Mouse (Mus musculus) intestine, postnatal 0 days (tissue): ENCODE data around the gene Fopnl. TPM values are rescaled to one million over a fixed set of nuclear protein-coding genes. Genes with fewer than 3 reads are reported as not detected.

Experiments used
- ATAC-seq: fragments of 200-750 bp; cut with Nextera tagmentation; 2 replicates; pipeline ENCODE4 v1.8.0; 2017; ENCODE audit warnings: mild to moderate bottlenecking, moderate TSS enrichment, moderate library complexity
- H3K27ac ChIP-seq: fragments of 300-500 bp; sonication (generic); 2 replicates; pipeline ENCODE4 v1.5.1; 2014; ENCODE audit warnings: mild to moderate bottlenecking, low read depth, low read length, moderate library complexity
- H3K27me3 ChIP-seq: fragments of 300-500 bp; sonication (generic); replicated peaks from 2 replicates; pipeline ENCODE4 v1.6.1; 2014; ENCODE audit warnings: low read length, mixed read lengths; ENCODE audit not compliant: control insufficient read depth, insufficient read depth
- H3K36me3 ChIP-seq: fragments of 300-500 bp; sonication (generic); 2 replicates; pipeline ENCODE4 v1.6.1; 2014; ENCODE audit warnings: mild to moderate bottlenecking, moderate library complexity; ENCODE audit not compliant: control insufficient read depth, insufficient read depth
- H3K4me1 ChIP-seq: fragments of 300-500 bp; sonication (generic); replicated peaks from 2 replicates; pipeline ENCODE4 v1.6.1; 2014; ENCODE audit warnings: antibody characterized with exemption, low read length, mixed read lengths; ENCODE audit not compliant: control insufficient read depth, insufficient read depth
- H3K4me2 ChIP-seq: fragments of 300-500 bp; sonication (generic); replicated peaks from 2 replicates; pipeline ENCODE4 v1.6.1; 2014; ENCODE audit warnings: low read depth, mild to moderate bottlenecking, moderate library complexity
- H3K4me3 ChIP-seq: fragments of 300-500 bp; sonication (generic); 2 replicates; pipeline ENCODE4 v1.5.1; 2014; ENCODE audit warnings: low read depth, low read length
- H3K9ac ChIP-seq: fragments of 300-500 bp; sonication (generic); 2 replicates; pipeline ENCODE4 v1.6.1; 2014; ENCODE audit warnings: mild to moderate bottlenecking, low read depth, low read length
- H3K9me3 ChIP-seq: fragments of 300-500 bp; sonication (generic); 2 replicates; pipeline ENCODE4 v1.6.1; 2016; ENCODE audit warnings: mixed run types; ENCODE audit not compliant: control insufficient read depth
- CTCF ChIP-seq: sonication (generic); IDR thresholded peaks from 2 replicates; pipeline ENCODE4 v1.5.1; 2016; ENCODE audit warnings: low read depth, mild to moderate bottlenecking, control low read depth, antibody characterized with exemption, moderate library complexity
- WGBS: fragments of 180-500 bp; shearing (Covaris S2); extraction: QIAGEN DNeasy Blood & Tissue Kit; methylation state at CpG from one replicate; pipeline ENCODE4 v1.1.7; 2014; 5-methylcytosine and 5-hydroxymethylcytosine counted together
- polyA plus RNA-seq: library from polyadenylated mRNA; unstranded; fragments of >200 nt; fragmentation: Nextera tagmentation; extraction: Ambion mirVana; gene quantifications from 2 replicates; pipeline ENCODE4 v1.2.1, GENCODE M21; 2015

The Fopnl gene
- 66.3 and 66.5 TPM in 2 replicates for polyA plus RNA-seq

GRCm38 (mm10) chr16:14316884-14317876 is at the start of gene Fopnl:
Gene Fopnl (minus strand): TSS chr16:14317405.
- Histone ChIP-seq H3K27ac (peak within 1 kb of the TSS; percentile 60), H3K4me2 (peak within 1 kb of the TSS; percentile 78), H3K9me3 (no peaks in the 10 kb centered on the region), H3K36me3 (peaks cover 2% of the 10 kb centered on the region; the same call in 1 of the 2 replicates), H3K4me3 (peak within 1 kb of the TSS; percentile 88), H3K9ac (peak within 1 kb of the TSS; percentile 71), H3K4me1 (peaks cover 7% of the 10 kb centered on the region; the same call in 1 of the 2 replicates), H3K27me3 (no peaks in the 10 kb centered on the region)
- ATAC-seq: peak; percentile 100
- TF ChIP-seq CTCF: no peak
- 2% methylated on average over 51 of the region's 51 CpGs for WGBS

GRCm38 (mm10) chr16:14366017-14366416 is 48.8 kb upstream of the Fopnl start:
- ATAC-seq: no peak
- H3K4me3 ChIP-seq: no peak overlapping the region
- H3K9me3 ChIP-seq: no peaks in the 10 kb centered on the region
- no peaks in the 10 kb centered on the region; the same call in 1 of the 2 replicates for H3K27me3 ChIP-seq
- H3K27ac ChIP-seq: no peak overlapping the region
- no peak for TF ChIP-seq CTCF
- no peak overlapping the region for H3K9ac ChIP-seq
- no peaks in the 10 kb centered on the region for H3K36me3 ChIP-seq
- no peak overlapping the region for H3K4me2 ChIP-seq
- no peaks in the 10 kb centered on the region for H3K4me1 ChIP-seq
- 100% methylated on average over 1 of the region's 1 CpGs for WGBS

GRCm38 (mm10) chr16:14365457-14365856 is 48.3 kb upstream of the Fopnl start:
- no peaks in the 10 kb centered on the region; the same call in 1 of the 2 replicates for H3K27me3 ChIP-seq
- H3K9ac ChIP-seq: no peak overlapping the region
- ATAC-seq: no peak
- H3K36me3 ChIP-seq: no peaks in the 10 kb centered on the region
- 67% methylated on average over 4 of the region's 4 CpGs for WGBS
- H3K4me1 ChIP-seq: no peaks in the 10 kb centered on the region
- H3K9me3 ChIP-seq: no peaks in the 10 kb centered on the region
- no peak overlapping the region for H3K4me3 ChIP-seq
- H3K27ac ChIP-seq: no peak overlapping the region
- no peak overlapping the region for H3K4me2 ChIP-seq
- no peak for TF ChIP-seq CTCF

- no peak overlapping the region for H3K4me3 ChIP-seq
- no peaks in the 10 kb centered on the region; the same call in 1 of the 2 replicates for H3K27me3 ChIP-seq
- ATAC-seq: no peak
- no peaks in the 10 kb centered on the region for H3K36me3 ChIP-seq
- no peak for TF ChIP-seq CTCF
- WGBS: 89% methylated on average over 6 of the region's 6 CpGs
- no peak overlapping the region for H3K27ac ChIP-seq
- no peaks in the 10 kb centered on the region for H3K4me1 ChIP-seq
- no peak overlapping the region for H3K4me2 ChIP-seq
- H3K9me3 ChIP-seq: no peaks in the 10 kb centered on the region
- no peak overlapping the region for H3K9ac ChIP-seq
Measured at GRCm38 (mm10) chr16:14364066-14364465, 46.9 kb upstream of the Fopnl start.

- no peaks in the 10 kb centered on the region; the same call in 1 of the 2 replicates for H3K27me3 ChIP-seq
- WGBS: 81% methylated on average over 3 of the region's 3 CpGs
- no peak overlapping the region for H3K4me2 ChIP-seq
- H3K9ac ChIP-seq: no peak overlapping the region
- no peak overlapping the region for H3K27ac ChIP-seq
- H3K9me3 ChIP-seq: no peaks in the 10 kb centered on the region
- TF ChIP-seq CTCF: no peak
- H3K36me3 ChIP-seq: no peaks in the 10 kb centered on the region
- no peaks in the 10 kb centered on the region for H3K4me1 ChIP-seq
- no peak for ATAC-seq
- H3K4me3 ChIP-seq: no peak overlapping the region
Measured at GRCm38 (mm10) chr16:14363496-14363895, 46.3 kb upstream of the Fopnl start.

GRCm38 (mm10) chr16:14362099-14362820 is 45.1 kb upstream of the Fopnl start:
- Histone ChIP-seq H3K27ac (no peak overlapping the region), H3K9me3 (no peaks in the 10 kb centered on the region), H3K4me2 (peak overlapping the region; percentile 96), H3K9ac (peak overlapping the region; percentile 63; the same call in 1 of the 2 replicates), H3K27me3 (no peaks in the 10 kb centered on the region; the same call in 1 of the 2 replicates), H3K4me3 (peak overlapping the region; percentile 70), H3K4me1 (no peaks in the 10 kb centered on the region), H3K36me3 (no peaks in the 10 kb centered on the region)
- TF ChIP-seq CTCF: no peak
- 44% methylated on average over 7 of the region's 7 CpGs for whole genome bisulfite sequencing
- no peak for ATAC-seq
